Mouse (Mus musculus) frontal cortex, postnatal 25 days (tissue): Measurements from ENCODE around the gene Atrip.

Experiments
- DNase-seq, 2 experiments: peaks; one replicate each; pipeline ENCODE4 v3.0.0; 2022; ENCODE audit warnings: low spot score in 2 of 2

Atrip gene

DNA sequence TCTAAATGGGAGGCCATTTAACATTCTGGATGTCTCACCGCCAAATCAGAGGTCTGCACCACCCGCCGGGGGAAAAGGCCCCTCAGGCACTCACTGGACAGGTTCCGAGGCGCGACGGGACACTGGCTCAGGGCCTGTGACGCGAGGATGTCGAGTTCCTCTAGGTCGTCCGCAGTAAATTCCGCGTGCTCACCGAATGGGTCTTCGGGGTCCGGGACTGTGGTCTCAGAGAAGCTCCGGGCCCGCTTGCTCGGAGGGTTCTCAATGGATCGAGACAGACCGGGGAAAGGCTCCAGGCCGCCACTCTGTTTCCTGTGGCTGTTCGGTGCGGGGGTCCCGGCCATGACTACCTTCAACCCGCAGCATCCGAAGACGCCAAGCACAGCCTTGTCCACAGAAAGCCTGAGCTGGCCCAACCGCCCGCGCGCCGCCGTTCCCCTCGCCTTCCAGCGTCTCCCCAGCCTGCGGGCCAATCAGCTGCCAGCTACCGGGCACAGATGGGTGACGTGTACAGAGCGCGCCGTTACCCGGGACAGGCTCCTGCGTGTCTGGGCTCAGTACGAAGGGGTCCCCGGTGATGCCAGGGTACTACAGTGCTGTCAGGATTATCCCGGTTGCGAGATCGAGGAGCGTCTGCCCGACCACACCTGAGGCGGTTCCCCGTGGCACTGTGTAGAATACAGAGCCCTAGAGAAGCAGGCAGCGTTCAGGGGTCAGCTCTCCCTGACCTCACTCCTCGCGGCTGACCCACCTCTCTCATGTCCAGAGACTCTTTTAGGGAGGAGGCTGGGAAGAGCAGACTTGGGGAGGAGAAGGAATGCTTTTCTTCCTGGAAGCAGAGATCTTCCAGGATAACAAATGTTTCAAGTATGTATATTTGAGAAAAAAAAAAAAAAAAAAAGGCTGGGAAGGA, at the start of gene Atrip:
Atrip (minus strand) TSS at position 464 of the 913 bp plus-strand sequence.
- DNase-seq = peak; percentile 85 to 89

GRCm38 (mm10) chr9:109123266-109123665, 49.3 kb upstream of the Atrip start:
- DNase-seq = no peak

- no peak for DNase-seq
Measured at GRCm38 (mm10) chr9:109122553-109123085, 48.7 kb upstream of the Atrip start.

DNA sequence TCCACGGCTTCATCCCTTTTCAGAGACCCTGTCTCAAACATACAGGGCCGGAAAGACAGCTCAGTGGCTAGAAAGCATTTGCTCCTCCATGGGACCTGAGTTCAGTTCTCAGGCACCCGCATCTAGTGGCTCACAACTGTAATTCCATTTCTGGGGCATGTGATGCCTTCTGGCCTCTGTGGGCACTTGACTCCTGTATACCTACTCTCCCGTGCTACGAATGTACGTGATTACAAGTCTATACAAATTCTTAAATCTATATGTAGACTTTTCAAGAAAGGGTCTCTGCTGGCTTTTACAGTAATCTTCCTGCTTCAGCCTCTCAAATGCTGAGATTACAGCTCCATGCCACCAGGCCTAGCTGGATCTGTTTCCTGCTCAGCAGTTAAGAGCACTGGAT, 47.0 kb upstream of the Atrip start:
- no peak for DNase-seq

GRCm38 (mm10) chr9:109119571-109119970, 45.6 kb upstream of the Atrip start:
- no peak for DNase-seq

DNA sequence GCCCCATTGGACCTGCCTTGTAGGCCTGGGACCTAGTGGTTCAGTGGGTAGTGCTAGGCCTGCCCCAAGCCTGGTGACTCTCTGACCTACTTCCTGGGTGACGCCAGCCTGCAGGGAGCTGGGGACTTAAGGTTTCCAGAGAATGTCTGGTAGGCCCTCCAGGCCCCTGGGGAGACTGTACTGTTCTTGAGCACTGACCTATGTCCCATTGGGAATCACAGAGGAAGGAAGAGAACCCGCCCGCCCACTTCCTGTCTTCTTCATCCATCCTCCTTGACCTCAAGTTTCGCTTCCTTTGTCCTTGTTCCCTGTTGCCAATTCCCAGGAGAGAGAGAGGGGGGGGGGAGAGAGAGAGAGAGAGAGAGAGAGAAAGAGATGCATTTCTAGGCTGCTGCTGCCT, 44.2 kb upstream of the Atrip start:
- DNase-seq = no peak

DNA sequence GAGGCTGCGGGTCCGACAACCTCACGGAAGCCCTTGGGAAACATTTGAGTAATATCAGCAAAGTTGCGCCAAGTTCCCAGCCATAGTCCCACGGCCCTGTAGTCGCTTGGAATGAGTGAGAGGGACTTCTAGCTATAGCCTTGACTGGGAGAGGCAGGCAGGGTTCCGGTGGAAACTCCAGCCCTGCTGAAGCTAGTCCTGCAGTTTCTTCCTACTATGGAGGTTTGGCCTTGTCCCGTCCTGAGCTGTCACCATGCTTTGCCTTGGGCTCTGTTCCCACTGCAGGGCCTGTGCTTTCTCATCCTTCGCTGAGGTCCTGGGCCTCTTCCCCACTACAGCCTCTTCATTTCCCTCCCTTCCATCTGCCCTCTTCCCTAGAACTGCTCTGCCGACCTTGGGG, 42.3 kb upstream of the Atrip start:
- DNase-seq = no peak

DNA sequence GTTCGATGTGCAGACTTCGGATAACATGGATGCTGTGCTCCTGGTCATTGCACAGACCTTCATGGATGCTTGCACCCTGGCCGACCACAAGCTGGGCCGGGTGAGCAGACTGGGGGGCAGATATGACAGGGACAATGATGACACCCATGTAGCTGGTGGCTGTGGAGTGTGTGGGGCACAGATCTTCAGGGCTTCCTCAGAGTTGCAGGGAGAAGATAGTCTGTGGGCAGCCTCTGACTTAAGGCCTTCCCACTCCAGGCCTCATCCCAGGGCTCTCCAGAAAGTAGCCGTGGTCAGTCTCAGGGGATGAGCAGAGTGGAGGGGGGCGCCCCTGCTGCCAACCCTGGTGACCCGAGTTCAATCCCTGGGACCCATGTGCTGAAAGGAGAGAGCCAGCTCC, 40.9 kb upstream of the Atrip start:
- no peak for DNase-seq

DNA sequence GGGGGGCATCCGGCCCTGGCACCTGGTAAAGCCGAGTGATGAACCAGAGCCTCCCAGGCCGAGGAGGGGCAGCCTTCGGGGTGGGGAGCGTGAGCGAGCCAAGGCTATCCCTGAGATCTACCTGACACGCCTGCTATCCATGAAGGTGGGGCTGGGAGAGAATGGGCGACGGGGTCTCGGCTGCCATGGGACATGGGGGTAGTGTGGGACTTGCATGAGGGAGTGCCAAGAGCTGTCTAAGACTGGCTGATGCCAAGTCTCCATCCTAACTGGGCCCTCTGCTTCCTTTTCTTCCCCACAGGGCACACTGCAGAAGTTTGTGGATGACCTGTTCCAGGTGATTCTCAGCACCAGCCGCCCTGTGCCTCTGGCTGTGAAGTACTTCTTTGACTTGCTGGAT, 40.4 kb upstream of the Atrip start:
- DNase-seq = no peak

GRCm38 (mm10) chr9:109113331-109113730, 39.4 kb upstream of the Atrip start:
- no peak for DNase-seq

DNA sequence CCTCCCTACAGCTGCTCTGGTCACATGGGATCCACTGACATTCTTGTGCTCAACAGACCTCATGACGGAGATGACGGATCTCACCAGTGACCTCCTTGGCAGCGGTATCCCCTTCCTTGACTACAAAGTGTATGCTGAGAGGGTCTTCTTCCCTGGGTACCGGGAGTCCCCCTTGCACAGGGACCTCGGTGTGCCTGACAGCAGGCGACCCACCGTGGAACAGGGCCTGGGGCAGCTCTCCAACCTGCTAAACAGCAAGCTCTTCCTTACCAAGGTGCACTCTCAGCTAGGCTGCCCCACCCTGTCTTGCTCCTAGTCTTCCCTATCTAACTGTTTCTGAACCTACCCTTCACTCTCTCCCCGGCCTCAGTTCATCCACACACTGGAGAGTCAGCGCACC, 37.7 kb upstream of the Atrip start:
- DNase-seq = no peak

GRCm38 (mm10) chr9:109111101-109111500, 37.2 kb upstream of the Atrip start:
- DNase-seq = no peak

- DNase-seq = no peak
Measured at GRCm38 (mm10) chr9:109110240-109110639, 36.3 kb upstream of the Atrip start.

DNA sequence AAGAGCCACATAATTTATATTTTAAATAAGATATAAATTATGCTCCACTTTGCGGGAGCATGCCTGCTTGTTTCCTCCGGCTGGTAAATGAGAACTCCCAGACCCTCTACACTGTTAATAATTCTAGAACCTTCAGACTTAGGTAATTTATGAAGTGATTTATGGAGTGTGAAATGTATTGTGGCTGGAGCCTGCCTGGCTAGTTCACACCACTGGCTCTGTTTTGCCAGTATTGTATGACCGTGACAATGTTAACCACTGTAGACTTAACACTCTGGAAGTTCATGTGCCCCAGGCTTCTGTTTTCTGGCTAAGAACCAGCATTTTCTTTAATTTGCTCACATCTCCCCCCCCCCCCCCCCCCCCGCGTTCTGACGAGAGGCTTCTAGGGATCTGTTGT, 33.4 kb upstream of the Atrip start:
- no peak for DNase-seq

DNA sequence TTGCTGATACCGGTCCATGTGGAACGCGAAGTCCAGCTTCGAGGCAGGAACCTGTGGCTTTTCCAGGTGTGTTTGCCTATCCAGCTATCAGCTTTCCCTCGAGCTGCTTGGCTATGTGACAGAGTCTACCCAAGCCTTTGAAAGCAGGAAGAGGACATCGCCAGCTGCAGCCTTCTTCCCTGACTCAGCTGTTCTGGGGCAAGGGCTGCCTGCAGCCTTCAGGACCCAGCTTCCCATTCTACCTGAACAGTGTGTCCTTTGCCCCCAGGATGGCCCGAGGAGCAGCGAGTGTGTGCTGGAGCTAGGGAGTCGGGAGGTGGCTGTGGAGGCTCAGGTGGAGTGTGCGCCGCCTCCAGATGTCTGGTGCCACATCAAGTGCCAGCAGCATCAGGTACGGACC, 31.7 kb upstream of the Atrip start:
- no peak for DNase-seq

DNA sequence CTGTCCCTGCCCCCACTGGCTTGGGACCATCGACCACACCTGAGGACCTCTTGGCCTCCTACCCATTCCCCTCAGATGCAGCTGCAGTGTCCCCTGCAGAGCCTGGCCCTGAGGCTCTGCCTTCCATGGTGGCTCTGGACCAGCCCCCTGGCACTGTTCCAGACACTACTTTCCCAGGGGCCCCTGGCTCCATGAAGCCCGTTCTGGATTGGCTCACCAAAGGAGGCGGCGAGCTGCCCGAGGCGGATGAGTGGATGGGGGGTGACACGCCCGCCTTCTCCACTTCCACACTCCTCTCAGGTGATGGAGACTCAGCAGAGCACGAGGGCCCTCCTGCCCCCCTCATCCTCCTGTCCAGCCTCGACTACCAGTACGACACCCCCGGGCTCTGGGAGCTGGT, 31.1 kb upstream of the Atrip start:
- no peak for DNase-seq

- no peak for DNase-seq
Measured at GRCm38 (mm10) chr9:109104083-109104482, 30.2 kb upstream of the Atrip start.

GRCm38 (mm10) chr9:109103250-109103649, 29.3 kb upstream of the Atrip start:
- no peak for DNase-seq

GRCm38 (mm10) chr9:109102541-109102940, 28.6 kb upstream of the Atrip start:
- DNase-seq = no peak

- DNase-seq = no peak
Measured at GRCm38 (mm10) chr9:109101933-109102445, 28.1 kb upstream of the Atrip start.

- no peak for DNase-seq
Measured at GRCm38 (mm10) chr9:109100307-109100928, 26.5 kb upstream of the Atrip start.

GRCm38 (mm10) chr9:109098969-109099368, 25.0 kb upstream of the Atrip start:
- no peak for DNase-seq

DNA sequence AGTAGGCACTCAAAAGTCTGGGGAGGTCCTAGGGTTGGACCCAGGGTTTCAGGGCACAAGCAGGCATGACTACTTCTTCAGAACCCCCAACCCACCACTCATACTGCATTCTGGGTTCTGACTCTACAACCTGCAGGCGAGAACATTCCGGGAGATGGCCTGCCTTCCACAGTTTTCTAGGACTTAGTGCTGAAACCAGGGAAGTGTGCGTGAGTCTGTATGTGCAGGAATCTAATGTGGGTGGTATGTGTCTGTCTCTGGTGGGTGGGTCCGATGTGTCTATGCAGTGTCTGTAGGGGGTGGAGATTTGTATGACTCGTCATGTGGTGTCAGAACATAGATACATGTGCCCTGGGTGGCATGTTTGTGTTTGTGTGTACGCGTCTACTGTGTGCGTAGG, 24.4 kb upstream of the Atrip start:
- no peak for DNase-seq
